Mouse (Mus musculus) liver, adult 2 months (tissue): ENCODE results near the gene Smg1. TPM values are rescaled to one million over a fixed set of nuclear protein-coding genes. Genes with fewer than 3 reads are reported as not detected.
A peak's percentile ranks its signal among the peaks of the same experiment; 100 is the strongest.

Experiments used
- DNase-seq: peaks from one replicate; pipeline ENCODE4 v3.0.0-alpha.2; 2011; ENCODE audit warnings: low read depth, low spot score; ENCODE audit errors: extremely low read depth
- H3K27ac ChIP-seq: fragments of 200-500 bp; replicated peaks from 2 replicates; pipeline ENCODE4 v1.5.1; 2012; ENCODE audit warnings: low read depth, mild to moderate bottlenecking, control low read depth, inconsistent platforms, low read length; ENCODE audit not compliant: insufficient read depth
- H3K27me3 ChIP-seq: fragments of 200-500 bp; 2 replicates; pipeline ENCODE4 v1.6.1; 2012; ENCODE audit warnings: mild to moderate bottlenecking, moderate library complexity, low read length, inconsistent platforms; ENCODE audit not compliant: control insufficient read depth, insufficient read depth
- H3K36me3 ChIP-seq: fragments of 200-500 bp; 2 replicates; pipeline ENCODE4 v1.6.1; 2012; ENCODE audit warnings: low read length, inconsistent platforms; ENCODE audit not compliant: control insufficient read depth, insufficient read depth
- H3K4me1 ChIP-seq: fragments of 200-500 bp; 2 replicates; pipeline ENCODE4 v1.6.1; 2011; ENCODE audit warnings: low read length; ENCODE audit not compliant: control insufficient read depth, insufficient read depth
- H3K4me3 ChIP-seq: fragments of 200-500 bp; 2 replicates; pipeline ENCODE4 v1.5.1; 2011; ENCODE audit warnings: low read depth, mild to moderate bottlenecking, control low read depth, low read length, moderate library complexity; ENCODE audit not compliant: insufficient read depth
- H3K79me2 ChIP-seq: fragments of 200-500 bp; 2 replicates; pipeline ENCODE4 v1.6.1; 2012; ENCODE audit warnings: inconsistent platforms, mild to moderate bottlenecking, low read length, moderate library complexity; ENCODE audit not compliant: control insufficient read depth, insufficient read depth
- H3K9ac ChIP-seq: fragments of 200-500 bp; 2 replicates; pipeline ENCODE4 v1.6.1; 2012; ENCODE audit warnings: low read depth, mild to moderate bottlenecking, control low read depth, inconsistent platforms, low read length
- CTCF ChIP-seq: fragments of 200-500 bp; IDR thresholded peaks from 2 replicates; pipeline ENCODE4 v1.5.1; 2011; ENCODE audit warnings: low read depth, low read length, control low read depth
- POLR2A ChIP-seq: fragments of 200-500 bp; IDR thresholded peaks from 2 replicates; pipeline ENCODE4 v1.6.1; 2011; ENCODE audit warnings: low read length, control low read depth; ENCODE audit not compliant: insufficient read depth; ENCODE audit errors: extremely low read depth
- WGBS: fragments of 180-500 bp; shearing (Covaris S2); methylation state at CpG from one replicate; pipeline ENCODE4 v1.1.7; 2018; 5-methylcytosine and 5-hydroxymethylcytosine counted together
- polyA plus RNA-seq: library from polyadenylated mRNA; depleted of rRNA; stranded (reverse); fragments of >200 nt; gene quantifications from 2 replicates; pipeline ENCODE4 v1.2.3, GENCODE M21; 2012
- total RNA-seq: library from RNA; depleted of rRNA; stranded (reverse); fragments of >200 nt; gene quantifications from 2 replicates; pipeline ENCODE4 v1.2.3, GENCODE M21; 2014

The Smg1 gene
- total and polyA plus RNA-seq, 2 experiments, result 5.7 to 27.9 TPM

- no peaks in the 10 kb centered on the region for H3K27me3 ChIP-seq
- no peaks in the 10 kb centered on the region for H3K79me2 ChIP-seq
- H3K9ac ChIP-seq, result no peak overlapping the region
- no peaks in the 10 kb centered on the region for H3K4me1 ChIP-seq
- no peaks in the 10 kb centered on the region for H3K36me3 ChIP-seq
- 82% methylated on average over 7 of the region's 7 CpGs for WGBS
- no peak overlapping the region for H3K4me3 ChIP-seq
- no peak for DNase-seq
- H3K27ac ChIP-seq, result no peak overlapping the region
- TF ChIP-seq CTCF (no peak), POLR2A (no peak)
Observed at GRCm38 (mm10) chr7:118259676-118260305, 16.3 kb upstream of the Smg1 start.

GRCm38 (mm10) chr7:118258451-118258850, 15.0 kb upstream of the Smg1 start:
- no peak overlapping the region for H3K27ac ChIP-seq
- H3K36me3 ChIP-seq, result no peaks in the 10 kb centered on the region
- H3K79me2 ChIP-seq, result no peaks in the 10 kb centered on the region
- H3K27me3 ChIP-seq, result no peaks in the 10 kb centered on the region
- no peak for TF ChIP-seq CTCF
- TF ChIP-seq POLR2A, result no peak
- DNase-seq, result no peak
- H3K4me3 ChIP-seq, result no peak overlapping the region
- no peaks in the 10 kb centered on the region for H3K4me1 ChIP-seq
- no peak overlapping the region for H3K9ac ChIP-seq

GRCm38 (mm10) chr7:118256740-118257139, 13.3 kb upstream of the Smg1 start:
- TF ChIP-seq CTCF, result no peak
- no peak for TF ChIP-seq POLR2A
- DNase-seq, result peak; percentile 35
- Histone ChIP-seq H3K27me3 (no peaks in the 10 kb centered on the region), H3K36me3 (no peaks in the 10 kb centered on the region), H3K4me3 (no peak overlapping the region), H3K27ac (no peak overlapping the region), H3K79me2 (no peaks in the 10 kb centered on the region), H3K4me1 (peaks cover 5% of the 10 kb centered on the region; the same call in 1 of the 2 replicates), H3K9ac (no peak overlapping the region)
- 93% methylated on average over 6 of the region's 6 CpGs for WGBS

- WGBS, result 73% methylated on average over 8 of the region's 8 CpGs
- Histone ChIP-seq H3K4me1 (peaks cover 14% of the 10 kb centered on the region), H3K79me2 (no peaks in the 10 kb centered on the region), H3K27ac (no peak overlapping the region), H3K27me3 (no peaks in the 10 kb centered on the region), H3K4me3 (no peak overlapping the region), H3K9ac (no peak overlapping the region), H3K36me3 (no peaks in the 10 kb centered on the region)
- TF ChIP-seq CTCF (no peak), POLR2A (no peak)
- DNase-seq, result no peak
Observed at GRCm38 (mm10) chr7:118254460-118254859, 11.0 kb upstream of the Smg1 start.

- H3K27ac ChIP-seq, result no peak overlapping the region
- H3K9ac ChIP-seq, result no peak overlapping the region
- 77% methylated on average over 4 of the region's 4 CpGs for WGBS
- H3K4me1 ChIP-seq, result peaks cover 14% of the 10 kb centered on the region
- no peaks in the 10 kb centered on the region for H3K27me3 ChIP-seq
- no peak for DNase-seq
- H3K4me3 ChIP-seq, result no peak overlapping the region
- no peaks in the 10 kb centered on the region for H3K36me3 ChIP-seq
- H3K79me2 ChIP-seq, result no peaks in the 10 kb centered on the region
- no peak for TF ChIP-seq CTCF
- TF ChIP-seq POLR2A, result no peak
Observed at GRCm38 (mm10) chr7:118254015-118254414, 10.5 kb upstream of the Smg1 start.

GRCm38 (mm10) chr7:118252979-118253378, 9.5 kb upstream of the Smg1 start:
- no peaks in the 10 kb centered on the region for H3K27me3 ChIP-seq
- peaks cover 14% of the 10 kb centered on the region for H3K4me1 ChIP-seq
- WGBS, result 97% methylated on average over 3 of the region's 3 CpGs
- H3K27ac ChIP-seq, result no peak overlapping the region
- H3K4me3 ChIP-seq, result no peak overlapping the region
- H3K9ac ChIP-seq, result no peak overlapping the region
- TF ChIP-seq CTCF (no peak), POLR2A (no peak)
- H3K79me2 ChIP-seq, result no peaks in the 10 kb centered on the region
- no peaks in the 10 kb centered on the region for H3K36me3 ChIP-seq
- DNase-seq, result no peak
